Mouse (Mus musculus) kidney, postnatal 0 days (tissue): Measurements from ENCODE around the gene Hspa12b. TPM values are rescaled to one million over a fixed set of nuclear protein-coding genes. Genes with fewer than 3 reads are reported as not detected.
"Not testable (repeated sequence)": the region's sequence is repeated elsewhere in the genome, so short reads cannot be mapped to it uniquely, and the experiment has no call there.

ENCODE experiments used
- ATAC-seq: fragments of 200-750 bp; cut with Nextera tagmentation; replicated peaks from 2 replicates; pipeline ENCODE4 v1.8.0; 2017; ENCODE audit warnings: low read depth, moderate number of reproducible peaks, moderate TSS enrichment, moderate library complexity; ENCODE audit not compliant: low FRiP score
- DNase-seq: peaks from one replicate; pipeline ENCODE4 v3.0.0-alpha.2; 2016; ENCODE audit warnings: low spot score
- H3K27ac ChIP-seq: fragments of 300-500 bp; sonication (generic); 2 replicates; pipeline ENCODE4 v1.5.1; 2014; ENCODE audit warnings: mild to moderate bottlenecking
- H3K27me3 ChIP-seq: fragments of 300-500 bp; sonication (generic); 2 replicates; pipeline ENCODE4 v1.6.1; 2014; ENCODE audit warnings: low read length, mixed read lengths; ENCODE audit not compliant: insufficient read depth
- H3K36me3 ChIP-seq: fragments of 300-500 bp; sonication (generic); 2 replicates; pipeline ENCODE4 v1.6.1; 2014; ENCODE audit warnings: low read length, mixed read lengths; ENCODE audit not compliant: insufficient read depth
- H3K4me1 ChIP-seq: fragments of 300-500 bp; sonication (generic); replicated peaks from 2 replicates; pipeline ENCODE4 v1.6.1; 2014; ENCODE audit warnings: antibody characterized with exemption, low read length, mixed read lengths; ENCODE audit not compliant: insufficient read depth
- H3K4me2 ChIP-seq: fragments of 300-500 bp; sonication (generic); 2 replicates; pipeline ENCODE4 v1.6.1; 2014; ENCODE audit warnings: mild to moderate bottlenecking, low read length, moderate library complexity, mixed read lengths
- H3K4me3 ChIP-seq: fragments of 300-500 bp; sonication (generic); replicated peaks from 2 replicates; pipeline ENCODE4 v1.5.1; 2014; ENCODE audit warnings: low read depth, low read length
- H3K9ac ChIP-seq: fragments of 300-500 bp; sonication (generic); 2 replicates; pipeline ENCODE4 v1.6.1; 2014; ENCODE audit warnings: low read depth, low read length
- H3K9me3 ChIP-seq: fragments of 300-500 bp; sonication (generic); replicated peaks from 2 replicates; pipeline ENCODE4 v1.6.1; 2016; ENCODE audit warnings: low read length, inconsistent platforms, mixed read lengths
- CTCF ChIP-seq: IDR thresholded peaks from 2 replicates; pipeline ENCODE4 v1.5.1; 2016; ENCODE audit warnings: antibody characterized with exemption, low read depth, mild to moderate bottlenecking, moderate library complexity
- WGBS: fragments of 180-500 bp; shearing (Covaris S2); extraction: QIAGEN DNeasy Blood & Tissue Kit; methylation state at CpG from one replicate; pipeline ENCODE4 v1.1.7; 2014; 5-methylcytosine and 5-hydroxymethylcytosine counted together
- polyA plus RNA-seq: library from polyadenylated mRNA; unstranded; fragments of >200 nt; fragmentation: Nextera tagmentation; extraction: Ambion mirVana; gene quantifications from 2 replicates; pipeline ENCODE4 v1.2.1, GENCODE M21; 2015

The Hspa12b gene
- polyA plus RNA-seq, 1 experiment from 2014 or later, result 9.4 TPM

GRCm38 (mm10) chr2:131104021-131104420 lies 23.1 kb upstream of the Hspa12b start:
- DNase-seq (no peak), ATAC-seq (no peak)
- no peaks in the 10 kb centered on the region for H3K4me1 ChIP-seq
- WGBS, result 78% methylated on average over 4 of the region's 4 CpGs
- H3K4me3 ChIP-seq, result no peak overlapping the region
- no peaks in the 10 kb centered on the region for H3K36me3 ChIP-seq
- TF ChIP-seq CTCF, result no peak
- H3K9ac ChIP-seq, result no peak overlapping the region
- H3K9me3 ChIP-seq, result no peaks in the 10 kb centered on the region
- no peaks in the 10 kb centered on the region for H3K27me3 ChIP-seq
- no peak overlapping the region for H3K4me2 ChIP-seq
- H3K27ac ChIP-seq, result no peak overlapping the region

GRCm38 (mm10) chr2:131105061-131105460 lies 22.0 kb upstream of the Hspa12b start:
- ATAC-seq, H3K4me1 ChIP-seq, H3K36me3 ChIP-seq, DNase-seq, H3K27me3 ChIP-seq, H3K27ac ChIP-seq, H3K9ac ChIP-seq, H3K9me3 ChIP-seq, H3K4me3 ChIP-seq, H3K4me2 ChIP-seq: not testable (repeated sequence)
- WGBS, result 67% methylated on average over 4 of the region's 4 CpGs

- Histone ChIP-seq H3K4me2 (no peak overlapping the region), H3K27me3 (no peaks in the 10 kb centered on the region)
- 89% methylated on average over 5 of the region's 5 CpGs for WGBS
Observed at GRCm38 (mm10) chr2:131105989-131106388, 21.1 kb upstream of the Hspa12b start.

GRCm38 (mm10) chr2:131118968-131119574 lies 8.0 kb upstream of the Hspa12b start:
- Histone ChIP-seq H3K36me3 (no peaks in the 10 kb centered on the region), H3K4me1 (no peaks in the 10 kb centered on the region), H3K9me3 (no peaks in the 10 kb centered on the region), H3K27me3 (no peaks in the 10 kb centered on the region), H3K4me2 (no peak overlapping the region), H3K9ac (no peak overlapping the region), H3K4me3 (no peak overlapping the region), H3K27ac (no peak overlapping the region)
- DNase-seq (peak; percentile 84), ATAC-seq (peak; percentile 63; the same call in 1 of the 2 replicates)
- TF ChIP-seq CTCF, result no peak
- WGBS, result 77% methylated on average over 2 of the region's 2 CpGs

More at GRCm38 (mm10) chr2:131105989-131106388, 21.1 kb upstream of the Hspa12b start:
- Histone ChIP-seq H3K9ac (no peak overlapping the region), H3K27ac (no peak overlapping the region), H3K36me3 (no peaks in the 10 kb centered on the region), H3K9me3 (no peaks in the 10 kb centered on the region), H3K4me1 (no peaks in the 10 kb centered on the region), H3K4me3 (no peak overlapping the region)
- TF ChIP-seq CTCF, result no peak
- DNase-seq (no peak), ATAC-seq (no peak)

- Histone ChIP-seq H3K4me1 (peaks cover 17% of the 10 kb centered on the region), H3K27ac (no peak overlapping the region), H3K9me3 (no peaks in the 10 kb centered on the region), H3K4me3 (no peak overlapping the region), H3K9ac (no peak overlapping the region), H3K36me3 (no peaks in the 10 kb centered on the region), H3K4me2 (no peak overlapping the region), H3K27me3 (no peaks in the 10 kb centered on the region)
- ATAC-seq (no peak), DNase-seq (no peak)
- TF ChIP-seq CTCF, result no peak
- 49% methylated on average over 3 of the region's 3 CpGs for WGBS
Observed at GRCm38 (mm10) chr2:131124166-131124565, 2.9 kb upstream of the Hspa12b start.

GRCm38 (mm10) chr2:131125157-131125963 lies 1.7 kb upstream of the Hspa12b start:
- no peak overlapping the region for H3K4me3 ChIP-seq
- H3K27me3 ChIP-seq, result no peaks in the 10 kb centered on the region
- TF ChIP-seq CTCF, result no peak
- no peak overlapping the region for H3K4me2 ChIP-seq
- peaks cover 17% of the 10 kb centered on the region for H3K4me1 ChIP-seq
- no peak for DNase-seq
- no peaks in the 10 kb centered on the region for H3K9me3 ChIP-seq
- no peak overlapping the region for H3K9ac ChIP-seq
- H3K27ac ChIP-seq, result no peak overlapping the region
- ATAC-seq, result no peak
- H3K36me3 ChIP-seq, result no peaks in the 10 kb centered on the region
- 93% methylated on average over 9 of the region's 9 CpGs for WGBS
